Mouse (Mus musculus): ENCODE data around the gene Pmfbp1. TPM values are rescaled to one million over a fixed set of nuclear protein-coding genes. Genes with fewer than 3 reads are reported as not detected.

Gene Pmfbp1
- total RNA-seq, 1 experiment: not detected

DNA sequence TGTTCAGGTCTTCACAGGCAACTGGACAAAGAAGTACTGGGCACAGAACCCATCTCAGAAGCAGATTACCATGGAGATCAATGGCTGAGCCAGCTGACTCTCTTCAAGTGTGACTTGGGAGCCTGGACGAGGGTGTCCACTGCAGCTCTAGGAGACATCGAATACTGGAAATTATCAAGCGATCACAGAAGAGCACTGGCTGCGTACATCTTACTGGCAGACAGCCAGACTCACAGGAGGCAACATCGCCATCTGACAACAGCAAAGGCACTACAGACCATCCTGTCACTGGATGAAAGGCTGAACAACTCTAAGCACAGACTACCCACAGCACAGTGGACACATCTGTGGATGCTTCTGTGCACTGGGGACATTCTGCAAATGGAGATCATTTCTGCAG, 98.3 kb downstream of the Pmfbp1 start:
- Histone ChIP-seq H3K27ac (ENCODE audit: insufficient read depth, low read depth, low read length, poor library complexity, severe bottlenecking) (no peak overlapping the region), H3K9me3 (ENCODE audit: control insufficient read depth, insufficient read depth, low read depth, low read length) (no peaks in the 10 kb centered on the region), H3K9ac (ENCODE audit: insufficient read depth, low read depth, low read length, poor library complexity, severe bottlenecking) (no peak overlapping the region), H3K36me3 (ENCODE audit: control insufficient read depth, insufficient read depth, low read length, poor library complexity, severe bottlenecking) (peaks cover 33% of the 10 kb centered on the region), H3K4me1 (ENCODE audit: control insufficient read depth in 2 of 2, insufficient read depth in 2 of 2, low read length in 2 of 2, poor library complexity in 1 of 2) (peaks cover 0 to 2% of the 10 kb centered on the region in 2 experiments; a peak in 1 of 4 replicates), H3K4me3 (ENCODE audit: insufficient read depth in 1 of 2, low read depth in 1 of 2, low read length in 2 of 2, poor library complexity in 1 of 2, severe bottlenecking in 1 of 2) (no peak overlapping the region)
- TF ChIP-seq ZNF384 (IDR thresholded peaks at IDR 0.05; ENCODE audit: low read depth, low read length): no peak
- TF ChIP-seq CHD2 (IDR thresholded peaks at IDR 0.05; ENCODE audit: low read depth, low read length): no peak
- in situ Hi-C loops (cut with MboI; ENCODE audit: low sequenced_read_pairs in 2 of 2, unreplicated experiment in 2 of 2): no loop called here
- no peak for DNase-seq (ENCODE audit: low read depth, low spot score)

Other genes starting within 250 kb of the Pmfbp1 start
- gene Dhx38, start 71.8 kb downstream of the Pmfbp1 start, total RNA-seq (2012; rRNA removed): 54.7 and 61.8 TPM in 2 replicates
- gene Txnl4b, start 71.9 kb downstream of the Pmfbp1 start, total RNA-seq (2012; rRNA removed): 4.1 and 7.8 TPM in 2 replicates
- gene Hp, start 85.1 kb downstream of the Pmfbp1 start, total RNA-seq (2012; rRNA removed): not detected in 2 replicates
- gene Dhodh, start 114.6 kb downstream of the Pmfbp1 start, total RNA-seq (2012; rRNA removed): 57.3 and 103 TPM in 2 replicates
- 0.54 and 0.58 TPM in 2 replicates for gene Pkd1l3, start 120.5 kb downstream of the Pmfbp1 start, total RNA-seq (2012; rRNA removed)
- gene Ist1, start 199.2 kb downstream of the Pmfbp1 start, total RNA-seq (2012; rRNA removed): 22.8 and 28.5 TPM in 2 replicates
- gene Zfp821, start 211.5 kb downstream of the Pmfbp1 start, total RNA-seq (2012; rRNA removed): 8.7 and 9.1 TPM in 2 replicates
- 12.3 and 13.2 TPM in 2 replicates for gene Atxn1l, start 243.7 kb downstream of the Pmfbp1 start, total RNA-seq (2012; rRNA removed)

Data from ES-E14 (cell line).